Mouse (Mus musculus) megakaryocyte, embryonic 14.5 days (primary cell): Measurements from ENCODE around the gene Fsd1l.

Source experiments
- FLI1 ChIP-seq: IDR thresholded peaks from 2 replicates; pipeline ENCODE4 v1.6.1; 2012; ENCODE audit warnings: low read length, inconsistent platforms, mixed read lengths
- GATA1 ChIP-seq: IDR thresholded peaks from 3 replicates; pipeline ENCODE4 v1.6.1; 2012; ENCODE audit warnings: mixed read lengths, low read length, inconsistent platforms, borderline replicate concordance

DNA sequence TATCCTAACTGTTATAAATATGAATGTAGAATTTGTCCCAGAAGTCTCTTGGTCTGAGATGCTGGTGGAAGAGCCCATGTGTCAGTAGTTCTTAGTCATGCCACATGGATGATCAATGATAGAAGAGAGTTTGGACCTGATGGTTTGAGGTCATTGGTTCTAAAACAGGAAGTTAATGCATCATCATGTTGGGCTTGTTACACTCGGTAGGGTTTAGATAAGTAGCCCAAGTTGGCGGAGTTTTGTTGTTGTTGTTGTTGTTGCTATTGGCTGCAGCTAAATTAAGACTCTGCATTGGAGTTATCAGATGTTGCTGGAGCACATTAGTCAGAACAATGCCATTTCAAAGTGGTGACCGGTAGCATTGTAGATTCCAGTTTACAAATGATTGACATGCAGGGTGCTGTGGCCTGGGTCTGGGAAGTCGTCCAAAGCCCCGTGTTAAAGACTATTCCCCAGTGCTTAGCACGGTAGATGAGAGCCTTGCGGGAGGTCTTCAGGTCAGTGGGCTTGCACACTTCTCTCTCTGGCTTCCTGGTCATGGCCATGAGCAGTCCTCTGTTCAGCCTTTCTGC is 7.4 kb downstream of the Fsd1l start:
- TF ChIP-seq GATA1, result no peak
- no peak for TF ChIP-seq FLI1
